Mouse (Mus musculus): ENCODE results near the gene Hao2. TPM values are rescaled to one million over a fixed set of nuclear protein-coding genes. Genes with fewer than 3 reads are reported as not detected.

The Hao2 gene
- 0.09 TPM in 1 of 2 replicates, not detected in the other for polyA plus RNA-seq (2016; fragmentation: Nextera tagmentation; extraction: Ambion mirVana)

DNA sequence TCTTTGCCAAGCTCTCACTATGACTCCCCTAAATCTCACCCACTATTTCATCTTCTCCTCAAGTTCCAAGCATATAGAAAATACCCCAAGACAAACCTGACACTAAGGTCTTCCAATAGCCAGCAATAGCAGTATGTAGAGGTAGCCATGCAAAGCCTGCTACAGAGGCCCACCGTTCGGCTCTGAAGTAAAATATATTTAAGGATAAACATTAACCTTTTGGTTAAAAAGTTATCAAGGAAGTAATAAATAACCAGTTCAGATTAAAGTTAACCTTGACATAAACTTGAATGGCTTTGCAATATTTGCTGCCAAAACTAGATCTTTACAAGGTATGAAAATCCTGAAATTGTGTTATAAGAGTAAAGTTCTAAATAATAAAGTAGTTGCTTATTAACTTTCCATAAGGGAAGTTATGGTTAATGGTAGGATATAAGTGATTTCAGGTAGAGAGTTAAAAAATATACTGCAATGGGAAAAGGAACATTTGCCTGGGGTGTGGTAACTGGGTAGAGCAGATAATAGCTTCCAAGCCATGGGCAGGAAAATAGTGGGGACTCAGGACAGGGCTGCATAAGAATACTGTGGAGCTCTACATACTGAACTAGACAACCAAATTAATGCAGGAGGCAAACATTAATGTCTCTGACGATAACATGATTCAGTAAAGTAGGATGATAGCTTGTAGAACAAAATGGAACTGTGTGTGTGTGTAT, at the start of gene Hao2:
Gene Hao2 (minus strand): TSS at position 183 of the 716 bp plus-strand sequence.
- ATAC-seq (ENCODE audit: low FRiP score), result no peak
- Histone ChIP-seq H3K4me2 (no peak within 1 kb of the TSS), H3K27me3 (no peaks in the 10 kb centered on the region), H3K9ac (no peak within 1 kb of the TSS), H3K36me3 (replicated peaks) (no peaks in the 10 kb centered on the region), H3K27ac (no peak within 1 kb of the TSS), H3K4me1 (no peaks in the 10 kb centered on the region), H3K9me3 (no peaks in the 10 kb centered on the region), H3K4me3 (replicated peaks) (no peak within 1 kb of the TSS)
- WGBS, result 89% methylated on average over 3 of the region's 3 CpGs

DNA sequence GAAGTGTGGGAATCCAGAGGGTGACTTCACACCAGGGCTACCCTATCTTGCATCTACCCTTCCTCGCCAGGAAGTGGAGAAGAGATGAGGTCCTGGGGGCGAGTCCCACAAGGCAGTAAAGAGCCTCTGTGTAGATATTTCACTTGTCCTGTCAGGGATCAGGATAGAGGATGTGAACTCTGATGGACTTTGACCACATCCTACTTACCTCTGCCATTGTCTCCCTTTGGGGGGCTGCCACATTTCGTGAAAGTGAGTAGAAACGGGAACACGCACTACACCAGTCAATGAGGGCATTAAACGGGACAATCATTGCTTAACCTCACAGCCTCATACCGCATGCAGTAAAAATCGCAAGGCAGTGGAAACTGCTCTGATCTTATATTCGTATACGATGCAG, 48.6 kb upstream of the Hao2 start:
- no peak overlapping the region for H3K9ac ChIP-seq
- no peak; the same call in 1 of the 2 replicates for ATAC-seq (ENCODE audit: low FRiP score)
- no peaks in the 10 kb centered on the region for H3K27me3 ChIP-seq
- H3K27ac ChIP-seq, result no peak overlapping the region
- peak overlapping the region; percentile 58 for H3K4me2 ChIP-seq
- H3K9me3 ChIP-seq, result no peaks in the 10 kb centered on the region
- H3K4me3 ChIP-seq (replicated peaks), result peak overlapping the region; percentile 30
- peaks cover 15% of the 10 kb centered on the region for H3K4me1 ChIP-seq
- H3K36me3 ChIP-seq (replicated peaks), result no peaks in the 10 kb centered on the region
- 49% methylated on average over 10 of the region's 10 CpGs for WGBS

DNA sequence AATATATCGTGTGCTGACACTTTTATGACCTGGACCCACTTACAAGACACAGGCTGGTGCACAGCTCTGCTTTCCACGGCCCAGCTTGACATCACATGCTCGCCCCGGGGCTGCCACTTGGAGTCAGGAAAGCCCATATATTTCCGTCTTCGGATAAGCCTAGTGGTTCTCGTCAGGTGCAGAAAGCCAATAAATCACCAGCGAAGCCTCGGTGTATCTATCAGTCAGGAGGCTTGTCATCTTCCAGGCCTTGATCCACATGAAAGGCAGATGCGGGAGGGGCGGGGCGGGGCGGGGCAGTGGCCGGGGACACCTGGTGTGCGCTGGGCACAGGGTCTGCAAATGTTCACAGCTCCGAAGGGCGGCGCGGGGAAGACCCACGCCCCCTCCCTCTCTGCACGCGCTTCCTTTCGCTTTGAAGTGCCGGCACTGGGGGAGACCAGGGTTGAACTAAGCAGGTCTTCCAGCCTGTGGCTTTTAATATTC, 48.1 kb upstream of the Hao2 start:
- ATAC-seq (ENCODE audit: low FRiP score), result peak; percentile 77
- H3K4me3 ChIP-seq (replicated peaks), result peak overlapping the region; percentile 30
- no peak overlapping the region for H3K9ac ChIP-seq
- H3K27me3 ChIP-seq, result no peaks in the 10 kb centered on the region
- peaks cover 15% of the 10 kb centered on the region for H3K4me1 ChIP-seq
- WGBS, result 18% methylated on average over 24 of the region's 24 CpGs
- H3K36me3 ChIP-seq (replicated peaks), result no peaks in the 10 kb centered on the region
- H3K9me3 ChIP-seq, result no peaks in the 10 kb centered on the region
- no peak overlapping the region for H3K27ac ChIP-seq
- peak overlapping the region; percentile 58 for H3K4me2 ChIP-seq

DNA sequence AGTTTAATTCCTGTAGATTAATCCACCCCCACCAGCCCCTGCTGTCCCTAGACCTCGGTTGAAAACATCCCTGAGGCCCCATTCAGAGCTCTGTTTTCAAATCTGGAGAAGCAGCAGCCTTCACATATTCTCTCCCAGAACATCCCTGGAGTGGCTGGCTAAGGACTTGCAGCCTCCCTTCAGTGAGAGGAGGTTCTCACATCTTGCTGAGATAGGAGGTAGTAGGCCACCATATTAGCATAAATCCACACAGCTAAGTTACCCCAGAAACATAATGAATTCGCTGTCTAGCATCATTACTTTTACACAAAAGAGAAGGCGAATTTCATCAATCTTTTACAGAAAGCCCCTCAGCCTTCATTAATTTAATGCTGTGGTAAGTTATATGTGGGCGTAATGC, 47.2 kb upstream of the Hao2 start:
- no peak; the same call in 1 of the 2 replicates for ATAC-seq (ENCODE audit: low FRiP score)
- no peaks in the 10 kb centered on the region for H3K36me3 ChIP-seq (replicated peaks)
- WGBS, result 75% methylated on average over 4 of the region's 4 CpGs
- H3K9me3 ChIP-seq, result no peaks in the 10 kb centered on the region
- H3K4me1 ChIP-seq, result peaks cover 15% of the 10 kb centered on the region
- H3K9ac ChIP-seq, result no peak overlapping the region
- H3K4me3 ChIP-seq (replicated peaks), result no peak overlapping the region
- no peak overlapping the region for H3K27ac ChIP-seq
- no peak overlapping the region for H3K4me2 ChIP-seq
- no peaks in the 10 kb centered on the region for H3K27me3 ChIP-seq

DNA sequence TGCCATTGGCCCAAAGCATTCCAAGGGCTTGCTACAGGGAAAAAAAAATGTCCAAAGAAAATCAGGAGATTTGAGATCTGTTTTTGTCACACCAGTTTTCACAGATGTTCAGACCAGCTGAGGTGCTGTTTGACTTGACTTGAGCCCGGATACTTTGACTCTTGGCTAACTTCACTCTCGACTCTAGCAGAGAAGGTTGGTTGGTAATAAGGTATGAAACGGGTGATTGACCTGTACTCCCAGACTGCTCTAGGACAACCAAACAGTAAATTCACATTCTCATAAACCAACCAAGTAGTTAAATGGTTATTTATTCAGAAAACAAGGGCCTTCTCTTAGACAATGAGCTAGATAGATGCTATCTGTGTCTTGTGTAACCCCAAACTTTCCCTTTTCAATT, 43.4 kb upstream of the Hao2 start:
- WGBS, result 92% methylated on average over 3 of the region's 3 CpGs
- Histone ChIP-seq H3K27ac (no peak overlapping the region), H3K9me3 (no peaks in the 10 kb centered on the region), H3K9ac (no peak overlapping the region), H3K4me3 (replicated peaks) (no peak overlapping the region), H3K27me3 (no peaks in the 10 kb centered on the region), H3K4me1 (peaks cover 11% of the 10 kb centered on the region), H3K36me3 (replicated peaks) (no peaks in the 10 kb centered on the region), H3K4me2 (no peak overlapping the region)
- ATAC-seq (ENCODE audit: low FRiP score), result no peak

DNA sequence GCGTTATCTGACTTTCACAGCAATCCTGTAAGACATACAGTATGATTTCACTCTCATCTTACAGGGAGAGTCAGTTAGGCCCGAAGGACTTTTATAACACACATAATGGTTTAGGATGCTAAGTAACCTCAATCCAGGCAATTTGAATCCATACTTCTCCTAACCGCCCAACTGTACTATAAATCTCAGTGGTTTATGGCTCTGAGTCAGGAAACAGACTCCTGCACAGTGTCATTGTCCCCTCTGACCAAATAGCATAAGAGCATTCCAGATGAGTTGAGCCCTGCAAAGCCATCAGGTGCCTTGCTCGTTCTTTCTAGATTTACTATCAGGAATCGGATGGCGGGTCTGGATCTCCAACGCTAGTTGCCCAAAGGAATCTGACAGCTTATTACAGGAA, 41.6 kb upstream of the Hao2 start:
- 91% methylated on average over 7 of the region's 7 CpGs for WGBS
- Histone ChIP-seq H3K36me3 (replicated peaks) (no peaks in the 10 kb centered on the region), H3K27me3 (no peaks in the 10 kb centered on the region), H3K27ac (no peak overlapping the region), H3K9ac (no peak overlapping the region), H3K4me1 (no peaks in the 10 kb centered on the region), H3K9me3 (no peaks in the 10 kb centered on the region), H3K4me2 (no peak overlapping the region), H3K4me3 (replicated peaks) (no peak overlapping the region)
- ATAC-seq (ENCODE audit: low FRiP score), result no peak

DNA sequence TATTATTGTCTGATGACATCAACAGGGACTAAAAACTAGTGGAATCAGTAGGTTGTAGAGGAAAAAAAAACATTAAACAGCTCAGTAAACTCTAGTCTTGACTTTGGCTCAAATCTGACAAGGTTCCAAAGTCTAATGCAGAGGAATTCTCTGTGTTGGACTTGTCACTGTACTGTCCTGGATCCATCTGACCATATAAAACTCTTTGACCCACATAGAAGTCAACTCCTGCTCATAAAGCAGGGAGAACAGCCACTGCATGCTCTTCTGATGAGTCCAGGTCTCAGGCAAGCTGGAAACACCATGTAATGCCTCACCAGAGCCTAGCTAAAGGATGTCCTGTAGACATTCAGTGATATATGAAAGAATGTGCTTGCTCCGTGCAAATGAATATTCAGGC, 41.0 kb upstream of the Hao2 start:
- Histone ChIP-seq H3K4me3 (replicated peaks) (no peak overlapping the region), H3K27ac (no peak overlapping the region), H3K9me3 (no peaks in the 10 kb centered on the region), H3K36me3 (replicated peaks) (no peaks in the 10 kb centered on the region), H3K27me3 (no peaks in the 10 kb centered on the region), H3K9ac (no peak overlapping the region), H3K4me1 (no peaks in the 10 kb centered on the region), H3K4me2 (no peak overlapping the region)
- ATAC-seq (ENCODE audit: low FRiP score), result no peak
- 89% methylated on average over 1 of the region's 1 CpGs for WGBS

DNA sequence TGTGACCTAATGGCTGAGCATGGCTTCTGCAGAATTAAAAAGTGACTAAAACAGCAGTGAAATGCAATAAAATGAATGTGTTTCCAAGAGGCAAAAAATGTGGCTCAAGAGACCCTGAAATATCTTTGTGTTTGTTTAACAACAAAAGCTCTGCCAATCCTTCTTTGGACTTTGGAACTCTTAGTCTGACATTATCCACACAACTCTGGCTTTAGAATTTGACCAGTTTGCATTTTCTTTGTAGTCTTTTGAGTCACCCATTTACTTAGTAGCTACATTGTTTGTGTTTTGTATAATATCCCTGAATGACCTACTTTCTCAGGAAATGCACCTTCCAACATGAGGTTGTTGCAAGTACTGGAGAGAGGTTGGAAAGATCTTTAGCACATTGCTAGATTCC, 39.4 kb upstream of the Hao2 start:
- Histone ChIP-seq H3K4me2 (no peak overlapping the region), H3K4me3 (replicated peaks) (no peak overlapping the region), H3K27me3 (no peaks in the 10 kb centered on the region), H3K9ac (no peak overlapping the region), H3K36me3 (replicated peaks) (no peaks in the 10 kb centered on the region), H3K9me3 (no peaks in the 10 kb centered on the region), H3K27ac (no peak overlapping the region), H3K4me1 (no peaks in the 10 kb centered on the region)
- ATAC-seq (ENCODE audit: low FRiP score), result no peak

DNA sequence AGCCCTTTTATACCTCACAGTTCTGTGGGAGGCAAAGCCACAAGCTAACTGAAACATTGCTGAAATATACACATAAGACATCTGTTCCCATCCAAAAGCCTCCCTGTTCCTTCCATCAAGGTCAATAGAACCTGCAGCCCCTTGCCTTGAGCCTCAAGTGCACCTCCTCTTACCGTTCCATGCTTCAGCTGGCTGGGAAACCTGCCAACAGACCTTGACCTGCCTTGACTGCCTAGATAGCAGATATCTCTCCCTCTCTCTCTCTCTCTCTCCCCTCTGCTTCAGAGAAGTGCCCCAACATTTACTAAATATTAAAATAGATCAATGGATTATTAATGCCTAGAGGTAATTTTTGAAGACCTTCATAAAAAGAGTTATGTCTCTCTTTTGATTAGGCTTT, 38.8 kb upstream of the Hao2 start:
- H3K9ac ChIP-seq, result no peak overlapping the region
- no peaks in the 10 kb centered on the region for H3K9me3 ChIP-seq
- no peak overlapping the region for H3K4me3 ChIP-seq (replicated peaks)
- no peaks in the 10 kb centered on the region for H3K4me1 ChIP-seq
- no peak for ATAC-seq (ENCODE audit: low FRiP score)
- H3K4me2 ChIP-seq, result no peak overlapping the region
- H3K36me3 ChIP-seq (replicated peaks), result no peaks in the 10 kb centered on the region
- no peak overlapping the region for H3K27ac ChIP-seq
- WGBS, result 76% methylated on average over 1 of the region's 1 CpGs
- H3K27me3 ChIP-seq, result no peaks in the 10 kb centered on the region

DNA sequence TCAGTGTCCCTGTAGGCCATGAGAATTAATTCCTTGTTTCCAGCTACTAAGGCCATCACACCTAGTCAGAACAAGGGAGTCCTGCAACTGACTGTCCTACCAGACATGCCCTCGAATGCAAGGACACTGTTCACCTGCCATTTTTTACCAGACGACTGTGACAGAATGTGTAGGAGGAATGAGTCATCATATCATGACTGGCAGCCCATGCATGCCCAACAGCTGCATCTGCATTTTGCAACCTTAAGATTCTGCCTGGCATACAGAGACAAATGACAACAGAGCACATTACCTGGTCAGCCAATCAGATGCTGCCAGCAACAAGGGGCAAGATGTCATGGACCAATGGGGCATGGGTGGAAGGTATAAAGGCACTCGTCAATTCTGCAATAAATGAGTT, 27.4 kb upstream of the Hao2 start:
- Histone ChIP-seq H3K4me3 (replicated peaks) (no peak overlapping the region), H3K4me2 (no peak overlapping the region), H3K9ac (no peak overlapping the region), H3K27me3 (no peaks in the 10 kb centered on the region), H3K27ac (no peak overlapping the region), H3K36me3 (replicated peaks) (no peaks in the 10 kb centered on the region), H3K4me1 (no peaks in the 10 kb centered on the region), H3K9me3 (no peaks in the 10 kb centered on the region)
- no peak for ATAC-seq (ENCODE audit: low FRiP score)
- WGBS, result 81% methylated on average over 3 of the region's 3 CpGs

DNA sequence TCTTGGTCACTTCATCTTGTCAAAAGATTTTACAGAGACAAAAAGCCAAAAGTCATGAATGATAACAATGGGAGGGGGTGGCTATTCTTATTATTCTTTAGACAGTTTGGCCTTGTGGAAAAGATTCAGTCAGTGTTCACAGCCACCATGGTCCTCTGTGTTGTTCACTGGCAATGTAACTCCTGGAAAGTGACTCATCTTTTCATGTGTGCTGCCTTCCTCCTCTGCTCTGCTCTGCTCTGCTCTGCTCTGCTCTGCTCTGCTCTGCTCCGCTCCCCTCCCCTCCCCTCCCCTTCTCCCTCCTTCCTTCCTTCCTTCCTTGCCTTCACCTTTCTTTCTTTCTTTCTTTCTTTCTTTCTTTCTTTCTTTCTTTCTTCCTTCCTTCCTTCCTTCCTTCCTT, 24.2 kb upstream of the Hao2 start:
- H3K4me1 ChIP-seq, result no peaks in the 10 kb centered on the region
- no peak for ATAC-seq (ENCODE audit: low FRiP score)
- WGBS, result no CpG with 5 or more reads among the region's 1 CpGs
- no peaks in the 10 kb centered on the region for H3K27me3 ChIP-seq
- no peak overlapping the region for H3K4me3 ChIP-seq (replicated peaks)
- H3K27ac ChIP-seq, result no peak overlapping the region
- H3K9ac ChIP-seq, result no peak overlapping the region
- no peaks in the 10 kb centered on the region for H3K9me3 ChIP-seq
- H3K36me3 ChIP-seq (replicated peaks), result no peaks in the 10 kb centered on the region
- H3K4me2 ChIP-seq, result no peak overlapping the region

DNA sequence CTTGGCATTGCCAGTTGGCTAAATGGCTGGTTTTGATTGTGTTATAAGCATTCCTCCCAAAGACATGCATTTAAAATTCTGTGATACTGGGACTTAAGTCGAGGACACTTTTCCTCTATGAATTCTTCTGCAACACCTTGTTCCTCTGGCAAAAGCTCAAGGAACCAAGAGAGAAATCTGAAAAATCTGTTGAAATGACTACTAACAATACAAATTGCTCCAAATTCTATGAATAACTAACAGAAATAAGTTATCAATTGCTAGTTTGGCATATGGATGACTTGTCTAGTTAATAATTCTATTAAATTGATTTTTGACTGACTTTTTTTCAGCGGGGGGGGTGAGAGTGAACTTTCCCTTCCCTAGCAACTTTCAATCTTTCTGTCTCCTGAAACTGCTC, 23.8 kb upstream of the Hao2 start:
- no peaks in the 10 kb centered on the region for H3K27me3 ChIP-seq
- WGBS, result 78% methylated on average over 2 of the region's 2 CpGs
- no peak overlapping the region for H3K4me2 ChIP-seq
- H3K4me1 ChIP-seq, result no peaks in the 10 kb centered on the region
- H3K9ac ChIP-seq, result no peak overlapping the region
- no peak overlapping the region for H3K27ac ChIP-seq
- no peak for ATAC-seq (ENCODE audit: low FRiP score)
- no peaks in the 10 kb centered on the region for H3K36me3 ChIP-seq (replicated peaks)
- no peaks in the 10 kb centered on the region for H3K9me3 ChIP-seq
- no peak overlapping the region for H3K4me3 ChIP-seq (replicated peaks)

DNA sequence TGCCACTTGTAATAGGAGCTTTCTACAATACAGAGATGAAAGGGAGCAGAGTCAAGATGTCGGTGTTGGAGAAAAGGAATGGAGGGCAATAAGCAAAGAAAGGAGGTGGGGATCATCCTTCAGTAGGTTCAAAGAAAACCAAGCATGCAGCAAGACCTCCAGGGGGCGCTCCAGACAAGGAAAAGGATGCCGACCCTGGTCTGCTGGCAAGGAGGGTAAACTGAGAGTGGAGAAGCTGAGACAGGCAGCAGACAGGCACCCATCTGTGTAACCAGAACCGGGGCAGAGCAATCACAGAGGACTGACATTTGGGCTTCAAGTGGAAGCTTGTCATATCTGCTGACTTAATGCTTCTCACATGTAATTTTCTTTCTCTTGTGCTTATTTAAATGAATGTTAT, 22.6 kb upstream of the Hao2 start:
- peak; percentile 58; the same call in 1 of the 2 replicates for ATAC-seq (ENCODE audit: low FRiP score)
- Histone ChIP-seq H3K4me1 (no peaks in the 10 kb centered on the region), H3K4me3 (replicated peaks) (no peak overlapping the region), H3K9me3 (no peaks in the 10 kb centered on the region), H3K27me3 (no peaks in the 10 kb centered on the region), H3K4me2 (no peak overlapping the region), H3K9ac (no peak overlapping the region), H3K27ac (no peak overlapping the region), H3K36me3 (replicated peaks) (no peaks in the 10 kb centered on the region)
- WGBS, result 14% methylated on average over 4 of the region's 4 CpGs
